Mouse (Mus musculus): Measurements from ENCODE around the gene Ak4. TPM values are rescaled to one million over a fixed set of nuclear protein-coding genes. Genes with fewer than 3 reads are reported as not detected.

Gene Ak4
- polyA plus RNA-seq (2015; fragmentation: Nextera tagmentation; extraction: Ambion mirVana) = 28.1 and 32.3 TPM in 2 replicates

DNA sequence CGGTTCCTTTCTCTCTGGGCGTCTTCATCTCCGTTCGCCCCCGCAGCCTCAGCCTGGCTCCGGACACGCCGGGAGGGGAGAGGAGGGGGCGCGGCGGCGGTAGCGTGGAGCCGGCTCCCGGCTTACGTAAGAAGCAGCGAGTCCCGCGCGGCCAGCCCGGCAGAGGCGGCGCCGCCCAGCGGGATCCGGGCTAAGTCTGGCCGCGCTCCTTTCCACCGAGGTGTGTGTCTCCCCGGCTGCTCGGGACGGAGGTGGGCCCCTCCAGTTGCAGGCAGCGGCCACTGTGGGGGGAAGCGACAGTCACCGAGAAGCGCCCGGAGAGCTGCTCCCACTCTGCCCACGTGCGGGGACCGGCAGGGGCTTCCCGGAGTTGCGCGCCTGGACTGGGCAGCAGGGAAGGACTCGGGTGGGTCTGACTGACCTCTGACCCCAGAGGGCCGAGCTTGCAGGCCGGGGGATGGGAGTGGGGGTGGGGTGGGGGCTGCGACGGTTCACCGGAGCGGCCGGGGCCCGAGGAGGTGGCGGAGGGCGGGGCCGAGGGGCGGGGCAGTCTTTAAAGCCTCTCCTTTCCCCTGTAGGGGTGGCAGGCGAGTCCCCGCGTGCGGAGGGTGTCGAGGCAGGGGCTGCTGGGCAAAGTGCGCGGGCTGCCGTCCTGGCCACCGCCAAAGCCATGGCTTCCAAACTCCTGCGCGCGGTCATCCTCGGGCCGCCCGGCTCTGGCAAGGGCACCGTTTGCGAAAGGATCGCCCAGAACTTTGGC lies at the start of gene Ak4:
TSS of gene Ak4 (plus strand) at position 127 of the 760 bp plus-strand sequence.
- H3K36me3 ChIP-seq (ENCODE audit: control insufficient read depth, insufficient read depth, low read length) = no peaks in the 10 kb centered on the region

DNA sequence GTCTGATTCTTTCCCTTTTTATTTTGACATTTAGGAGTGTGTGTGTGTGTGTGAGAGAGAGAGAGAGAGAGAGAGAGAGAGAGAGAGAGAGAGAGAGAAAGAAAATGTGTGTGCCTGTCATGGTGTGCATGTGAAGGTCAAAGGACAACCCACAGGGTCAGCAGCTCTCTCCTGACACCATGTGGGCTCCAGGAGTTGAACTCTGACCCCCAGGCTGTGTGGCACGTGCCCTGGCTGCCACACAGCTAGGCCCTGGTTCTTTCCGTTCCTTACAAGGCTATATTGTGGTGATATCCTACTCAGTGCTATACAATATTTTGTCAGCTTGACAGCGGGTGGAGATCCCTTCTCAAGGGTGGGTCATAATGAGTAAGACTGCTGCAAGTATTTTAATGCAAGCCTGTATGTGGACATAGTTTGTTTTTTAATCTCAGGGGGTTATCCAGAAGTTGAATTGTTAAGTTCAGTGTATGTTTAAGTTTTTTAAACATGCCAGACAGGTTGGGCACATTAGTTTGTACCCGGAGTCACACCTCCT lies 49.3 kb upstream of the Ak4 start:
- no peak; the same call in 1 of the 2 replicates for ATAC-seq (ENCODE audit: insufficient read depth, low FRiP score)
- Histone ChIP-seq H3K27me3 (ENCODE audit: control insufficient read depth, insufficient read depth, low read length) (no peaks in the 10 kb centered on the region), H3K4me1 (ENCODE audit: control insufficient read depth, insufficient read depth, low read length) (no peaks in the 10 kb centered on the region), H3K36me3 (ENCODE audit: control insufficient read depth, insufficient read depth, low read length) (no peaks in the 10 kb centered on the region), H3K4me2 (ENCODE audit: low read depth, low read length) (no peak overlapping the region), H3K9ac (ENCODE audit: low read length) (no peak overlapping the region), H3K9me3 (replicated peaks; ENCODE audit: control insufficient read depth, low read length) (no peaks in the 10 kb centered on the region), H3K4me3 (replicated peaks; ENCODE audit: low read length) (no peak overlapping the region), H3K27ac (ENCODE audit: low read length) (no peak overlapping the region)
- 71% methylated on average over 4 of the region's 4 CpGs for WGBS

More for the DNA sequence above, at the start of gene Ak4:
- H3K9ac ChIP-seq (ENCODE audit: low read length) = peak within 1 kb of the TSS; percentile 86
- no peak within 1 kb of the TSS; the same call in 1 of the 2 replicates for H3K27ac ChIP-seq (ENCODE audit: low read length)
- no peaks in the 10 kb centered on the region for H3K27me3 ChIP-seq (ENCODE audit: control insufficient read depth, insufficient read depth, low read length)
- peak within 1 kb of the TSS; percentile 74 for H3K4me3 ChIP-seq (replicated peaks; ENCODE audit: low read length)
- peaks cover 3% of the 10 kb centered on the region; the same call in 1 of the 2 replicates for H3K4me1 ChIP-seq (ENCODE audit: control insufficient read depth, insufficient read depth, low read length)
- H3K9me3 ChIP-seq (replicated peaks; ENCODE audit: control insufficient read depth, low read length) = no peaks in the 10 kb centered on the region
- H3K4me2 ChIP-seq (ENCODE audit: low read depth, low read length) = peak within 1 kb of the TSS; percentile 99
- peak; percentile 85 for ATAC-seq (ENCODE audit: insufficient read depth, low FRiP score)
- WGBS = under 1% methylated on average over 59 of the region's 74 CpGs

DNA sequence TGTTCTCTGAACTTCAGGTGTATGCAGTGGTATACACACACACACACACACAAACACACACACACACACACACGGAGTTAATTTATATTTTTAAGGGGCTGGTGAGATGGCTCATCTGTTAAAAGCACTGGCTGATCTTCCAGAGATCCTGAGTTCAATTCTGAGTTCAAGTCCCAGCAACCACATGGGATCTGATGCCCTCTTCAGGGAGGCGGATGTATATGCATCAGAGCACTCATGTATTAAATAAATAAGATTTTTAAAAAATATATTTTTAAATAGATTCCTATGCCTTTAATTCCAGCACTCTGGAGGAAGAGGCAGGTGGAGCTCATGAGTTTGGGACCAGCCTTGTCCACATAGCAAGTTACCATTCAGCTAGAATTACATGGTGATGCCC lies 46.8 kb upstream of the Ak4 start:
- Histone ChIP-seq H3K4me2 (ENCODE audit: low read depth, low read length) (no peak overlapping the region), H3K36me3 (ENCODE audit: control insufficient read depth, insufficient read depth, low read length) (no peaks in the 10 kb centered on the region), H3K27ac (ENCODE audit: low read length) (no peak overlapping the region), H3K27me3 (ENCODE audit: control insufficient read depth, insufficient read depth, low read length) (no peaks in the 10 kb centered on the region), H3K9ac (ENCODE audit: low read length) (no peak overlapping the region), H3K4me1 (ENCODE audit: control insufficient read depth, insufficient read depth, low read length) (no peaks in the 10 kb centered on the region), H3K4me3 (replicated peaks; ENCODE audit: low read length) (no peak overlapping the region), H3K9me3 (replicated peaks; ENCODE audit: control insufficient read depth, low read length) (no peaks in the 10 kb centered on the region)
- ATAC-seq (ENCODE audit: insufficient read depth, low FRiP score) = no peak
- 64% methylated on average over 2 of the region's 2 CpGs for whole genome bisulfite sequencing

DNA sequence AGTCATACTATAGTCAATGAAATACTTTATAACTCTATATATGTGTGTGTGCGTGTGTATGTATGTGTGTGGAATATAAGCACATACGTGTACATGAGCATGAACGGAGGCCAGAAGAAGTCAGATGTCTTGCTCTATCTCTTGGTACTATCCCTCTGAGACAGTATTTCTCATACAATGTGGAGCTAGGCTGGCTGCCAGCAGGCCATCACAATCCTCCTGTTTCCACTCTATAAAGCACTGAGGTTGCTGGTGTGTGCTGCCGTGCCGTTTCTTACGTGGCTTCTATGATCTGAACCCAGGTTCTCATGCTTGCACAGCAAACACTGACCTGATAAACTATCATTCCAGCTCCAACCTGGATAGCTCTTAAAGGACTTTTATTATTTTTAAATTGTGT lies 46.3 kb upstream of the Ak4 start:
- Histone ChIP-seq H3K27ac (ENCODE audit: low read length) (no peak overlapping the region), H3K27me3 (ENCODE audit: control insufficient read depth, insufficient read depth, low read length) (no peaks in the 10 kb centered on the region), H3K4me3 (replicated peaks; ENCODE audit: low read length) (no peak overlapping the region), H3K9me3 (replicated peaks; ENCODE audit: control insufficient read depth, low read length) (no peaks in the 10 kb centered on the region), H3K9ac (ENCODE audit: low read length) (no peak overlapping the region), H3K4me1 (ENCODE audit: control insufficient read depth, insufficient read depth, low read length) (no peaks in the 10 kb centered on the region), H3K36me3 (ENCODE audit: control insufficient read depth, insufficient read depth, low read length) (no peaks in the 10 kb centered on the region), H3K4me2 (ENCODE audit: low read depth, low read length) (no peak overlapping the region)
- ATAC-seq (ENCODE audit: insufficient read depth, low FRiP score) = no peak
- 85% methylated on average over 6 of the region's 6 CpGs for WGBS

DNA sequence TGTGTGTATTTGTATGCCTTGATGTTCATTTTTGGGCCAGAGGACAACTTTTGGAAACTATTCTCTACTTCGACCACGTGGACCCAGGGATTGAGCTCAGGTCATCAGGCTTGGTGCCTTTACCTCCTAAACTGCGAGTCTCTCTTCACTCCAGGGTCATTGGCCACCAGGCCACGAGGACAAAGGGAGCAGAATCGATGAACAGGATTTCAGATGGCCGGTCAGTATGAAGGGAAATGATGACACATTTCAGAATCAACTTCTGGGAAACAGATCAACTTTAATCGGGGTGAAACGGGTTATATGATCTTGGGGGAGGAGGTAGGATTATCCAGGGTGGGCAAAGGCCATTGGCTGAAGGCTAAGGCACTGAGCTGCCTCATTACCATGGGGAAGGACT lies 45.0 kb upstream of the Ak4 start:
- 72% methylated on average over 8 of the region's 8 CpGs for WGBS
- Histone ChIP-seq H3K4me2 (ENCODE audit: low read depth, low read length) (no peak overlapping the region), H3K9ac (ENCODE audit: low read length) (no peak overlapping the region), H3K9me3 (replicated peaks; ENCODE audit: control insufficient read depth, low read length) (no peaks in the 10 kb centered on the region), H3K4me1 (ENCODE audit: control insufficient read depth, insufficient read depth, low read length) (no peaks in the 10 kb centered on the region), H3K27me3 (ENCODE audit: control insufficient read depth, insufficient read depth, low read length) (no peaks in the 10 kb centered on the region), H3K27ac (ENCODE audit: low read length) (no peak overlapping the region), H3K4me3 (replicated peaks; ENCODE audit: low read length) (no peak overlapping the region), H3K36me3 (ENCODE audit: control insufficient read depth, insufficient read depth, low read length) (no peaks in the 10 kb centered on the region)
- ATAC-seq (ENCODE audit: insufficient read depth, low FRiP score) = no peak

DNA sequence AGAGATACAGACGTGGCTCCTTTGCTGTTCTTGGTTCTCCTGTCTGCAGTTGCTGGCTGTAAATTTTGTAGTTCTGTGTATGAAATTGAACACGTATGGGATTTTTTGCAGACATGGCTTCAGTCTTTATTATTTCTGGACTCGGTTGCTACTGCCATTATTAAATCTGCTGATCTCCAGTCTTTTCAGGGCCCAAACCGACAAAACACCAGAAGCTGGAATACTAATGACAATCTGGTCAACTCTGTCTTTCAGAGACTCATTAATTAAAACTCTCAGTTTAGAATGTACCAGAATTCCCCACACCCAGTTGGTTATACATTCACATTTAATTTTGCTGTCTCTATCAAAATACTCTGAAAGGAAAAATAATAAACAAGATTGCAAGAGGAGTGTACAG lies 42.2 kb upstream of the Ak4 start:
- H3K27ac ChIP-seq (ENCODE audit: low read length) = no peak overlapping the region
- no peak overlapping the region for H3K4me3 ChIP-seq (replicated peaks; ENCODE audit: low read length)
- H3K9me3 ChIP-seq (replicated peaks; ENCODE audit: control insufficient read depth, low read length) = no peaks in the 10 kb centered on the region
- no peak overlapping the region for H3K9ac ChIP-seq (ENCODE audit: low read length)
- H3K36me3 ChIP-seq (ENCODE audit: control insufficient read depth, insufficient read depth, low read length) = no peaks in the 10 kb centered on the region
- no peaks in the 10 kb centered on the region for H3K4me1 ChIP-seq (ENCODE audit: control insufficient read depth, insufficient read depth, low read length)
- H3K4me2 ChIP-seq (ENCODE audit: low read depth, low read length) = no peak overlapping the region
- no peak for ATAC-seq (ENCODE audit: insufficient read depth, low FRiP score)
- no peaks in the 10 kb centered on the region for H3K27me3 ChIP-seq (ENCODE audit: control insufficient read depth, insufficient read depth, low read length)
- 71% methylated on average over 4 of the region's 4 CpGs for WGBS

DNA sequence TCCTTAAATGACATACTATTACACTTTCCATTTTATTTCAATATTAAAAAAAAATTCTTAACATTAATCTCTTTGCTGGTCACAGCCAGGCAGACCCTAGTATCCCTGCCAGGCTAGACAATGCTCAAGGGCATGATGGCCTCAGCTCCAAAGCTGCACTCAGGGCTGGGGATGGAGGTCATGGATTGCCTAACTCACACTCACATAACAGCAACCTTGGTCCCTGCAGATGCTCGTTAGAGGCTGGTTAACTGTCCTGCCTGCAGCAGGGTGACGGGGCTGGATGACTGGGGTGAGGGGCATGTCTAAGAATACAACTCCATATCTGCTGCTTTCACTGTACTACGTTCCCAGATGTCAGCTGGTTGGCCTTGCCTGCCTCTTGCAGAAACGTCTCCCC lies 40.8 kb upstream of the Ak4 start:
- Histone ChIP-seq H3K4me2 (ENCODE audit: low read depth, low read length) (no peak overlapping the region), H3K27ac (ENCODE audit: low read length) (no peak overlapping the region), H3K36me3 (ENCODE audit: control insufficient read depth, insufficient read depth, low read length) (no peaks in the 10 kb centered on the region), H3K9ac (ENCODE audit: low read length) (no peak overlapping the region), H3K4me3 (replicated peaks; ENCODE audit: low read length) (no peak overlapping the region), H3K9me3 (replicated peaks; ENCODE audit: control insufficient read depth, low read length) (no peaks in the 10 kb centered on the region), H3K4me1 (ENCODE audit: control insufficient read depth, insufficient read depth, low read length) (no peaks in the 10 kb centered on the region), H3K27me3 (ENCODE audit: control insufficient read depth, insufficient read depth, low read length) (no peaks in the 10 kb centered on the region)
- no peak for ATAC-seq (ENCODE audit: insufficient read depth, low FRiP score)
- WGBS = 58% methylated on average over 4 of the region's 4 CpGs

DNA sequence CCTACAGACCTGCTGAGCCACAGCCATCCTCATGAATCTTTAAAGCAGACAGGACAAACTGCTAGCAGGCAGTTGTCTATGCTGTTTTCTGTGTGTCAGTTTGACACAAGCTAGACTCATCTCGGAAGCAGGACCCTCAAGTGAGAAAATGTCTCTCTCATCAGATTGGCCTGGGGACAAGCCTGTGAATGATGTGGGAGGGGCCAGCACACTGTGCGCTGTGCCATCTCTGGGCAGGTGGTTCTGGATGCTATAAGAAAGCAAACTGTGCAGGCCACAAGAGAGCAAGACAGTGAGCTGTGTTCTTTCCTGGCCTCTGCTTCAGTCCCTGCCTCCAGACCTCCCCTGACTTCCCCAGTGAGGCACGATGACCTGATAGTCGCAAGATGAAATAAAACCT lies 40.3 kb upstream of the Ak4 start:
- Histone ChIP-seq H3K4me3 (replicated peaks; ENCODE audit: low read length) (no peak overlapping the region), H3K9me3 (replicated peaks; ENCODE audit: control insufficient read depth, low read length) (no peaks in the 10 kb centered on the region), H3K9ac (ENCODE audit: low read length) (no peak overlapping the region), H3K4me1 (ENCODE audit: control insufficient read depth, insufficient read depth, low read length) (no peaks in the 10 kb centered on the region), H3K4me2 (ENCODE audit: low read depth, low read length) (no peak overlapping the region), H3K27me3 (ENCODE audit: control insufficient read depth, insufficient read depth, low read length) (no peaks in the 10 kb centered on the region), H3K27ac (ENCODE audit: low read length) (no peak overlapping the region), H3K36me3 (ENCODE audit: control insufficient read depth, insufficient read depth, low read length) (no peaks in the 10 kb centered on the region)
- ATAC-seq (ENCODE audit: insufficient read depth, low FRiP score) = no peak
- 74% methylated on average over 4 of the region's 4 CpGs for WGBS

DNA sequence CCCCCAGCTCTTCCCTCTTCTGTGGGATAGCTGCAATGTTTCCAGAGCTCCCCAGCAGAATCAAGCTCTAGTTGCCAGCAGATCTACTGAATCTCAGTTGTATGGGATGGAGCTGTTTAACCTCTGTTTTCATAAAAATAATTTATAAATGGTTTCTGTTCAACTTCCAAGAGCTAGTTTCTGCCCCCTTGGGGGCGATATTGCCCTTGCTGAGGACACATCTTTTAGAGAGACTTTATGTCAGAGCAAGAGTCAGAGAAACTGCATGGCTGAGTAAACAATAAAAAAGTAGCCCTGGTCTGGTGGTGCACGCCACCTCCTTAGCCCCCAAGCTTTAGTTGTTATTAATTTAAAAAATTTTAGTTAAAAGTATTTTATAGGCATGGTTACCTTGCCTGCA lies 34.1 kb upstream of the Ak4 start:
- H3K4me1 ChIP-seq (ENCODE audit: control insufficient read depth, insufficient read depth, low read length) = no peaks in the 10 kb centered on the region
- H3K4me2 ChIP-seq (ENCODE audit: low read depth, low read length) = no peak overlapping the region
- H3K36me3 ChIP-seq (ENCODE audit: control insufficient read depth, insufficient read depth, low read length) = no peaks in the 10 kb centered on the region
- H3K27me3 ChIP-seq (ENCODE audit: control insufficient read depth, insufficient read depth, low read length) = no peaks in the 10 kb centered on the region
- 42% methylated on average over 2 of the region's 2 CpGs for WGBS
- ATAC-seq (ENCODE audit: insufficient read depth, low FRiP score) = no peak
- no peak overlapping the region for H3K27ac ChIP-seq (ENCODE audit: low read length)
- no peaks in the 10 kb centered on the region for H3K9me3 ChIP-seq (replicated peaks; ENCODE audit: control insufficient read depth, low read length)
- H3K9ac ChIP-seq (ENCODE audit: low read length) = no peak overlapping the region
- H3K4me3 ChIP-seq (replicated peaks; ENCODE audit: low read length) = no peak overlapping the region
